Mouse (Mus musculus): Measurements from ENCODE around the gene Wipf1. TPM values are rescaled to one million over a fixed set of nuclear protein-coding genes. Genes with fewer than 3 reads are reported as not detected.

Wipf1 gene
- polyA plus RNA-seq, 1 experiment = 8.0 TPM

- 86% methylated on average over 9 of the region's 9 CpGs for WGBS
- Histone ChIP-seq H3K36me3 (ENCODE audit: control insufficient read depth, insufficient read depth, low read length) (no peaks in the 10 kb centered on the region), H3K4me1 (ENCODE audit: control insufficient read depth, insufficient read depth, low read length) (no peaks in the 10 kb centered on the region), H3K27ac (ENCODE audit: insufficient read depth, low read depth, low read length) (no peak overlapping the region), H3K4me3 (ENCODE audit: insufficient read depth, low read depth, low read length) (no peak overlapping the region), H3K27me3 (replicated peaks; ENCODE audit: control insufficient read depth, insufficient read depth, low read length) (no peaks in the 10 kb centered on the region)
- no peak for TF ChIP-seq CTCF (conservative IDR thresholded peaks at IDR 0.05; ENCODE audit: insufficient read depth, insufficient read length, low read depth, low read length)
- TF ChIP-seq POLR2A (IDR thresholded peaks at IDR 0.05; ENCODE audit: low read depth, low read length) = no peak
- DNase-seq = no peak
These were observed 125.1 kb downstream of the Wipf1 start for GRCm38 (mm10) chr2:73404442-73404841.

GRCm38 (mm10) chr2:73403385-73404013 is 126.0 kb downstream of the Wipf1 start:
- no peaks in the 10 kb centered on the region for H3K36me3 ChIP-seq (ENCODE audit: control insufficient read depth, insufficient read depth, low read length)
- no peak overlapping the region for H3K27ac ChIP-seq (ENCODE audit: insufficient read depth, low read depth, low read length)
- 70% methylated on average over 15 of the region's 15 CpGs for WGBS
- no peaks in the 10 kb centered on the region for H3K27me3 ChIP-seq (replicated peaks; ENCODE audit: control insufficient read depth, insufficient read depth, low read length)
- no peak overlapping the region for H3K4me3 ChIP-seq (ENCODE audit: insufficient read depth, low read depth, low read length)
- no peaks in the 10 kb centered on the region for H3K4me1 ChIP-seq (ENCODE audit: control insufficient read depth, insufficient read depth, low read length)
- TF ChIP-seq CTCF (conservative IDR thresholded peaks at IDR 0.05; ENCODE audit: insufficient read depth, insufficient read length, low read depth, low read length) = no peak
- TF ChIP-seq POLR2A (IDR thresholded peaks at IDR 0.05; ENCODE audit: low read depth, low read length) = no peak
- DNase-seq = peak; percentile 5

- TF ChIP-seq CTCF (conservative IDR thresholded peaks at IDR 0.05; ENCODE audit: insufficient read depth, insufficient read length, low read depth, low read length) = no peak
- TF ChIP-seq POLR2A (IDR thresholded peaks at IDR 0.05; ENCODE audit: low read depth, low read length) = no peak
- no peaks in the 10 kb centered on the region for H3K36me3 ChIP-seq (ENCODE audit: control insufficient read depth, insufficient read depth, low read length)
- no peaks in the 10 kb centered on the region for H3K4me1 ChIP-seq (ENCODE audit: control insufficient read depth, insufficient read depth, low read length)
- no peak for DNase-seq
- 35% methylated on average over 1 of the region's 1 CpGs for WGBS
- no peak overlapping the region for H3K27ac ChIP-seq (ENCODE audit: insufficient read depth, low read depth, low read length)
- H3K27me3 ChIP-seq (replicated peaks; ENCODE audit: control insufficient read depth, insufficient read depth, low read length) = no peaks in the 10 kb centered on the region
- H3K4me3 ChIP-seq (ENCODE audit: insufficient read depth, low read depth, low read length) = no peak overlapping the region
These were observed 127.8 kb downstream of the Wipf1 start for GRCm38 (mm10) chr2:73401689-73402088.

- TF ChIP-seq CTCF (conservative IDR thresholded peaks at IDR 0.05; ENCODE audit: insufficient read depth, insufficient read length, low read depth, low read length) (no peak), POLR2A (IDR thresholded peaks at IDR 0.05; ENCODE audit: low read depth, low read length) (no peak)
- Histone ChIP-seq H3K36me3 (ENCODE audit: control insufficient read depth, insufficient read depth, low read length) (no peaks in the 10 kb centered on the region), H3K27me3 (replicated peaks; ENCODE audit: control insufficient read depth, insufficient read depth, low read length) (no peaks in the 10 kb centered on the region), H3K27ac (ENCODE audit: insufficient read depth, low read depth, low read length) (no peak overlapping the region), H3K4me1 (ENCODE audit: control insufficient read depth, insufficient read depth, low read length) (no peaks in the 10 kb centered on the region), H3K4me3 (ENCODE audit: insufficient read depth, low read depth, low read length) (no peak overlapping the region)
- DNase-seq = no peak
- WGBS = 100% methylated on average over 2 of the region's 2 CpGs
These were observed 132.1 kb downstream of the Wipf1 start for GRCm38 (mm10) chr2:73397476-73397875.

GRCm38 (mm10) chr2:73396828-73397325 is 132.7 kb downstream of the Wipf1 start:
- Histone ChIP-seq H3K4me3 (ENCODE audit: insufficient read depth, low read depth, low read length) (no peak overlapping the region), H3K36me3 (ENCODE audit: control insufficient read depth, insufficient read depth, low read length) (no peaks in the 10 kb centered on the region), H3K27me3 (replicated peaks; ENCODE audit: control insufficient read depth, insufficient read depth, low read length) (no peaks in the 10 kb centered on the region), H3K27ac (ENCODE audit: insufficient read depth, low read depth, low read length) (no peak overlapping the region), H3K4me1 (ENCODE audit: control insufficient read depth, insufficient read depth, low read length) (no peaks in the 10 kb centered on the region)
- WGBS = 85% methylated on average over 3 of the region's 3 CpGs
- TF ChIP-seq POLR2A (IDR thresholded peaks at IDR 0.05; ENCODE audit: low read depth, low read length) = no peak
- TF ChIP-seq CTCF (conservative IDR thresholded peaks at IDR 0.05; ENCODE audit: insufficient read depth, insufficient read length, low read depth, low read length) = no peak
- peak; percentile 7 for DNase-seq

GRCm38 (mm10) chr2:73395516-73395915 is 134.0 kb downstream of the Wipf1 start:
- WGBS = 77% methylated on average over 8 of the region's 8 CpGs
- no peak overlapping the region for H3K27ac ChIP-seq (ENCODE audit: insufficient read depth, low read depth, low read length)
- H3K4me1 ChIP-seq (ENCODE audit: control insufficient read depth, insufficient read depth, low read length) = no peaks in the 10 kb centered on the region
- no peak for TF ChIP-seq POLR2A (IDR thresholded peaks at IDR 0.05; ENCODE audit: low read depth, low read length)
- TF ChIP-seq CTCF (conservative IDR thresholded peaks at IDR 0.05; ENCODE audit: insufficient read depth, insufficient read length, low read depth, low read length) = no peak
- DNase-seq = no peak
- H3K36me3 ChIP-seq (ENCODE audit: control insufficient read depth, insufficient read depth, low read length) = no peaks in the 10 kb centered on the region
- H3K4me3 ChIP-seq (ENCODE audit: insufficient read depth, low read depth, low read length) = no peak overlapping the region
- H3K27me3 ChIP-seq (replicated peaks; ENCODE audit: control insufficient read depth, insufficient read depth, low read length) = no peaks in the 10 kb centered on the region

GRCm38 (mm10) chr2:73394476-73394875 is 135.1 kb downstream of the Wipf1 start:
- Histone ChIP-seq H3K4me3 (ENCODE audit: insufficient read depth, low read depth, low read length) (no peak overlapping the region), H3K27me3 (replicated peaks; ENCODE audit: control insufficient read depth, insufficient read depth, low read length) (no peaks in the 10 kb centered on the region), H3K36me3 (ENCODE audit: control insufficient read depth, insufficient read depth, low read length) (no peaks in the 10 kb centered on the region), H3K4me1 (ENCODE audit: control insufficient read depth, insufficient read depth, low read length) (no peaks in the 10 kb centered on the region), H3K27ac (ENCODE audit: insufficient read depth, low read depth, low read length) (no peak overlapping the region)
- no peak for DNase-seq
- WGBS = 76% methylated on average over 3 of the region's 3 CpGs
- TF ChIP-seq POLR2A (IDR thresholded peaks at IDR 0.05; ENCODE audit: low read depth, low read length) (no peak), CTCF (conservative IDR thresholded peaks at IDR 0.05; ENCODE audit: insufficient read depth, insufficient read length, low read depth, low read length) (no peak)

Data from kidney, adult 2 months (tissue).